Mouse (Mus musculus) left cerebral cortex, adult 2 months (tissue): ENCODE data around the gene Stra6. TPM values are rescaled to one million over a fixed set of nuclear protein-coding genes. Genes with fewer than 3 reads are reported as not detected.

Source experiments
- DNase-seq, 2 experiments: peaks; one replicate each; pipeline ENCODE4 v3.0.0; 2021 to 2022; ENCODE audit warnings: low spot score in 2 of 2, mixed read lengths in 1 of 2; ENCODE audit errors: extremely low spot score in 1 of 2
- H3K27ac ChIP-seq: fragments of 200-600 bp; 2 replicates; pipeline ENCODE4 v1.8.1; 2022
- H3K4me3 ChIP-seq: fragments of 200-600 bp; 2 replicates; pipeline ENCODE4 v1.8.1; 2022
- CTCF ChIP-seq: fragments of 200-600 bp; IDR thresholded peaks from 2 replicates; pipeline ENCODE4 v1.8.1; 2022; ENCODE audit warnings: antibody characterized with exemption, mild to moderate bottlenecking, moderate library complexity
- intact Hi-C: fragments of 180-260 bp; cut with DNase I; formaldehyde crosslinking; loops from one replicate; pipeline ENCODE4 v1.15.1; 2025
- total RNA-seq, 2 experiments: library from RNA; stranded (reverse); gene quantifications; 2 replicates each; pipeline ENCODE4 v1.2.3; 2021

Gene Stra6
- total RNA-seq, 2 experiments from 2014 or later = 8.0 to 8.5 TPM

DNA sequence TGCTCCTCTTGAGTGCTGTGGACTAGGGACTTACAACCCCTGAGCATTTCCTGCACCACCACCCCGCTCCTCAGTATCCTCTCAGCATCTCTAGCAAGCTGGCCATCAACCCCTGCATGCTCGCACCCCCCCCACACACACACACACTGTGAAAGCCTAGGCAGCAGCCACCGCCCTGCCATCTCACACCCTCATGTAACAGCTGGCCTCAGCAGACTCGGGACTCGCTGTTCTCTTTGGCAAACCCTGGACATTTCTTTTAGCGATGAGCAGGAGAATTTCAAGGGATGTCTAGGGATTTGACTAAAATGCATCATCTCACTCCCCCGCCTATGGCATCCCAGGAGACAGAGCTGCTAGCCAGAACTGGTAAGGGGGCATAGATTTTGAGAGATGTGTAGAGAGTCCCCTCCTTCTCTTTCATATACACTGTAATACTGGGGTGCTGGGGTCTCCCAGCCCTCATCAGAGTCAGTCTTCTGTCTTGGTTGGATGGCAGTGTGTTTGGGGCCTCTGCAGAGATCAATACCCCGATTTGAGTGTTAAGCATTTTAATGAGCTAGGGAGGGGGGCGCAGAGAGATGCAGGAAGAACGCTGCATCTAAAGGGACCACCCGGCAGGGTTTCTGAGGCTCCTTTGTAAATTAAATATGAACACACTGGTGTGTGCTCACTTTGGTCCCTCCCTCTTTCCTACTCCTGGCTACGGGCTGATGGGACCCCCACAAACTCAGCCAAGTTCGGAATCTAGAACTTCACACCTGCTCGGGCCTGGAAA lies 139.3 kb downstream of the Stra6 start:
- H3K27ac ChIP-seq = peak overlapping the region; percentile 88
- H3K4me3 ChIP-seq = peak overlapping the region; percentile 44
- TF ChIP-seq CTCF = no peak
- intact Hi-C loops = loop anchor here (1.0 to 10.0 kb wide), 3 partner anchors 28 to 268 kb away; no protein-coding TSS in a partner anchor
- DNase-seq = peak in 1 of 2 experiments; percentile 54

Other genes with a start within 250 kb of the Stra6 start
- gene Arid3b, start 227.0 kb upstream of the Stra6 start, total RNA-seq = 10 to 100 TPM; 10.9 to 14.8 TPM
- 100 to 1,000 TPM; 101 to 109 TPM for gene Ubl7, start 152.8 kb upstream of the Stra6 start, total RNA-seq
- 100 to 1,000 TPM; 151 to 160 TPM for gene Sema7a, start 123.7 kb upstream of the Stra6 start, total RNA-seq
- gene Cyp11a1, start 57.4 kb upstream of the Stra6 start, total RNA-seq = 1 to 10 TPM; 3.8 to 4.7 TPM
- 1 to 10 TPM in 1 of 2 experiments, under 1 TPM in 1; 0.86 to 1.3 TPM for gene Ccdc33, start 55.0 kb downstream of the Stra6 start, total RNA-seq
- gene Islr, start 140.5 kb downstream of the Stra6 start, total RNA-seq = 10 to 100 TPM; 11.0 to 15.2 TPM
- 10 to 100 TPM; 72.1 to 74.0 TPM for gene Islr2, start 140.5 kb downstream of the Stra6 start, total RNA-seq
- 10 to 100 TPM; 14.1 to 19.3 TPM for gene Pml, start 186.0 kb downstream of the Stra6 start, total RNA-seq
- 10 to 100 TPM; 66.5 to 72.6 TPM for gene Stoml1, start 189.4 kb downstream of the Stra6 start, total RNA-seq
- 1 to 10 TPM; 2.1 to 2.2 TPM for gene Loxl1, start 249.4 kb downstream of the Stra6 start, total RNA-seq